Mouse (Mus musculus): ENCODE data around the gene Lrrc74b.

GRCm38 (mm10) chr16:17507018-17507552, 54.0 kb downstream of the Lrrc74b start:
- TF ChIP-seq CTCF (IDR thresholded peaks at IDR 0.05; ENCODE audit: low read depth) (no peak), EP300 (IDR thresholded peaks at IDR 0.05; ENCODE audit: low read depth) (no peak)

Data from liver, postnatal 0 days (tissue).